Comparison of ENCODE assay signal across 14 mouse cellular contexts in genomic region chrX:139369122-139369521, GRCm38 (mm10). TPM values are rescaled to one million over a fixed set of nuclear protein-coding genes. Genes with fewer than 3 reads are reported as not detected.
DNase-seq lines count a peak whose midpoint lies in the region; ATAC-seq and TF ChIP-seq lines count a peak whose summit lies in the region.
"Had no signal": no experiment of that assay in that cellular context is flagged by ENCODE, and none has a peak within 500 bp of the region (broad histone marks: within the 10 kb centered on the region; RNA-seq: fewer than 3 reads in every experiment).

No protein-coding gene starts in this region.

- no peaks in the 10 kb centered on the region for H3K4me1 ChIP-seq in kidney, postnatal 0 days (replicated peaks; ENCODE audit: insufficient read depth, low read length)
- H3K4me1 ChIP-seq: limb, embryonic 12.5 days; stomach, embryonic 15.5 days had no signal

- TF ChIP-seq CTCF in kidney, postnatal 0 days (IDR thresholded peaks at IDR 0.05; ENCODE audit: low read depth): peak; percentile 59

- H3K4me2 ChIP-seq in kidney, postnatal 0 days (ENCODE audit: low read length): no peak overlapping the region
- H3K4me2 ChIP-seq: limb, embryonic 12.5 days; stomach, embryonic 15.5 days had no signal

- H3K9me3 ChIP-seq in kidney, postnatal 0 days (replicated peaks; ENCODE audit: low read length): no peaks in the 10 kb centered on the region
- H3K9me3 ChIP-seq: limb, embryonic 12.5 days; stomach, embryonic 15.5 days had no signal

- H3K36me3 ChIP-seq in kidney, postnatal 0 days (ENCODE audit: insufficient read depth, low read length): no peaks in the 10 kb centered on the region
- H3K36me3 ChIP-seq: limb, embryonic 12.5 days; stomach, embryonic 15.5 days had no signal

- H3K27me3 ChIP-seq in kidney, postnatal 0 days (ENCODE audit: insufficient read depth, low read length): no peaks in the 10 kb centered on the region
- H3K27me3 ChIP-seq: stomach, embryonic 15.5 days had no signal

- H3K4me3 ChIP-seq in kidney, postnatal 0 days (replicated peaks; ENCODE audit: low read depth, low read length): no peak overlapping the region
- H3K4me3 ChIP-seq: limb, embryonic 12.5 days; stomach, embryonic 15.5 days had no signal

- no peak overlapping the region for H3K27ac ChIP-seq in kidney, postnatal 0 days
- H3K27ac ChIP-seq: limb, embryonic 12.5 days; stomach, embryonic 15.5 days had no signal

- ATAC-seq in cerebellum, adult (ENCODE audit: insufficient number of reproducible peaks, low FRiP score, low TSS enrichment): no peak
- ATAC-seq in kidney, postnatal 0 days (replicated peaks; ENCODE audit: low FRiP score, low read depth): no peak

- H3K9ac ChIP-seq in kidney, postnatal 0 days (ENCODE audit: low read depth, low read length): no peak overlapping the region
- H3K9ac ChIP-seq: limb, embryonic 12.5 days; stomach, embryonic 15.5 days had no signal

- WGBS in kidney, postnatal 0 days: 54% methylated on average over 4 of the region's 4 CpGs

- intact Hi-C loops in gastrocnemius, postnatal 14 days (cut with DNase I; ENCODE audit: low total_unique reads): no loop called here

- peak; percentile 15 to 43 for DNase-seq in cerebellum, postnatal 14 days
- peak; percentile 19 for DNase-seq in kidney, postnatal 0 days (ENCODE audit: low spot score)
- DNase-seq in kidney, adult 18-20 months: no peak
- DNase-seq in right cerebral cortex, adult 18-20 months: peak; percentile 2
- DNase-seq in right cerebral cortex, postnatal 36 days (ENCODE audit: low spot score in 2 of 2): no peak
- peak; percentile 32 for DNase-seq in right cerebral cortex, postnatal 4 days
- DNase-seq in gastrocnemius, postnatal 14 days: no peak
- DNase-seq: adrenal gland, postnatal 36 days had no signal

RNA-seq across cellular contexts. Expression of gene Trap1a, which starts 35.6 kb away (rescaled TPM):
- polyA plus RNA-seq in kidney, postnatal 0 days (2015; fragmentation: Nextera tagmentation; extraction: Ambion mirVana): not detected in 2 replicates
- total RNA-seq in gastrocnemius, postnatal 14 days (2021): not detected
- total RNA-seq: adrenal gland, postnatal 36 days; common myeloid progenitor, adult 5-6 weeks; hematopoietic stem cell, adult 5-6 weeks; megakaryocyte-erythroid progenitor cell, adult 5-6 weeks had no signal
- polyA plus RNA-seq: limb, embryonic 12.5 days had no signal

Comparison
In these comparisons a context has a peak if more than half of its experiments do, and no peak if none do; other contexts are left out.
1. DNase-seq: peak in cerebellum, postnatal 14 days (2 of 2), kidney, postnatal 0 days (single experiment), right cerebral cortex, adult 18-20 months (single experiment) and right cerebral cortex, postnatal 4 days (single experiment); none in kidney, adult 18-20 months (single experiment), right cerebral cortex, postnatal 36 days (0 of 2) and gastrocnemius, postnatal 14 days (single experiment).